Mouse (Mus musculus): ENCODE data around the gene Hhip. TPM values are rescaled to one million over a fixed set of nuclear protein-coding genes. Genes with fewer than 3 reads are reported as not detected.
"Not testable (repeated sequence)": the region's sequence is repeated elsewhere in the genome, so short reads cannot be mapped to it uniquely, and the experiment has no call there.

The Hhip gene
- total RNA-seq, 2 experiments from 2014 or later = 9.7 to 11.9 TPM

DNA sequence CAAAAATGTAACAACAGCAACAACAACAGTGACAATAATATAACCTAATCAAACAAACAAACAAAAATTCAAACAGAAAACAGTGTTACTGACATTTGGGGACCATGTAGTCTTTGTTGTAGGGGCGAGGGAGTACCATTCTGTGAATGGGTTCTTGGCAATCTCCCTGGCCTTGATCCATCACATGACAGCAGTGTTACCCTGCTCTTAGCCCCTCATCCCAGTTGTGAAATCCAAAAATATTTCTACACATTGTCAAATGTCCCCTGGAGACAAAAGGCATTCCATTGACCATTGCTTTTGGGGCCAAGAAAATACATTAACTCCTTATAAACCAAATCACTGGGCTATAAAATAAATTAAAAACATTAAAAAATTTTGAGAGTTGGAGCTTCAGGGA lies 64.3 kb downstream of the Hhip start:
- DNase-seq (ENCODE audit: low spot score in 2 of 2) = no peak

DNA sequence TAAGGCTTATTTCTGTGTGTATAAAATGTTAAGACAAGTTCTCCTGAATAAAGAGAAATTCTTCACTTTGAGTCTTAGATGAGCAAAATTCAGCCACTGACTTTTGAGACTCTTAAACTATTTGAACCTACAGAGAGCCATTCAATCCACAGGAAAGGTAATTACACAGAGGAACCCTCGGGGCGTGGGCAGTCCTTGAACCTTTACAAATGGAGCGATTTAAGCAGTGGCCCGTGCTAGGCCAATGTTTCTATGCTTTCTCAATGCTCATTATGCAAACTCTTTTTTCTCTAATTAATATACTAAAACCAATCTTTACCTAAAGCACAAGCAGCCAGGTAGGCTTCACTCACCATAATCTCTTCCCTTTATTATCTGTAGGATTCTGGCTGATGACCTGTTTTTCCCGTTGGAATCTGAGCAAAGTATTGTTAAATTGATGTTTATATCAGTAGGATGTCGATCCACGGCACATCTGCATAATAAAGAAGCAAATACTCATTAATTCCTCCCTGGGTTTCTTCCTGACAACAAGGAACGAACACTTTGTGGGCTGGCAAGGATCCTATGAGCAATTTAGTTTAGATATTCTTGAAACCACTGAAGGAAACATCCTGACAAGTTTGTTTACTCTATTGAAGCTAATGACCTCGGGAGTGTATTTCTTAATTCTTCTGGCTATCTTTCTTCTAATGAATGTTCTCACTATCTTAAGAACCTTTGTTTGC lies 65.5 kb downstream of the Hhip start:
- DNase-seq (ENCODE audit: low spot score in 2 of 2) = no peak

DNA sequence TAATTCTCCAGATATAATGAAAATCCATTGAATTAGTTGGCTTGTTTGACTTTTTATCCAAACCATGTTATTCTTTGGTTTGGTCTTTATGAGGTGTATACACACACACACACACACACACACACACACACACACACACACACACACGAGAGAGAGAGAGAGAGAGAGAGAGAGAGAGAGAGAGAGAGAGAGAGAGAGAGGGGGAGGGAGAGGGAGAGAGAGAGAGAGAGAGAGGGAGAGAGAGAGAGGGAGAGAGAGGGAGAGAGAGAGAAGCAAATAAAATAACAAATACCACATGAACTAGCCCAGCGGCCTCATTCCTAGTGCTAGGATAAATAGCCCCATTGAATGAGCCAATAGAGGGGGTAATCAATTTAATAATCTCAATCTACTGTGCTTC lies 66.4 kb downstream of the Hhip start:
- DNase-seq (ENCODE audit: low spot score in 2 of 2) = not testable (repeated sequence)

DNA sequence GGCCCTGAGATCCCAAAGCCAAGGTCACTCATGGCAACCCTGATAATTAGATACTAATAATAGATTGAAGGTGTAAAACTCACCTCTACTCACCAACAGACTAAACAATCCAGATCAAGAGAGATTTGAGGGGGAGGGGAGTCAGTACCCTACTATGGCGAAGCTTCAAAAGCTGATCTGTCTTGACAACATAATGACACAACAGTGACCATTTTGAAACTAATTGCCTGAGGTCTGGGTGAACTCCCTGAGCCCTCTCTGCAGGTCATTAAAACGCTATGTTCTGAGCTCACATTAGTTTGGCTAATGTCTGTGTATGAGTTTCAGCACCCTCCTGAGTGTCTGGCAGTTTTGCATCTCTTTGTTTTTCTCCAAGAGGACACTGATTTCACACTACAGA lies 72.9 kb downstream of the Hhip start:
- no peak for DNase-seq (ENCODE audit: low spot score in 2 of 2)

DNA sequence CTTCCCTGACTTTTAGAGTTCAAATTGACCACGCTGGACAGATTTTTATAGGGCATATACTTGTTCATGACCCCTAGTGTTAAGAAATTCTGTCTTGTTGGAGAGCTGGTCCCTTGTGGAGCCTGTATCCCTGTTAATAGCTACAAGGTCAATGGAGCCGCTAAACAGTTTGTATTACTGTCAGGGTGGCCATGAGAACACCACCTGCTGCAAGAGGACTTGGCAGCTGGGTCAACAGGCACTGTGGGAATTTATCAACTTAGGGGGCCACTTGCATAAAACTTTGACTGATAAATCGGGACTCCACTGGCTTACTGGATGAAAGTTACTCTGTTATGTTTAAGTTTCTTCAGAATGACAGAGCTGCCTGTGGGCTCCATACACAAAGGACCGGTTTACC lies 75.7 kb downstream of the Hhip start:
- DNase-seq (ENCODE audit: low spot score in 2 of 2) = no peak

DNA sequence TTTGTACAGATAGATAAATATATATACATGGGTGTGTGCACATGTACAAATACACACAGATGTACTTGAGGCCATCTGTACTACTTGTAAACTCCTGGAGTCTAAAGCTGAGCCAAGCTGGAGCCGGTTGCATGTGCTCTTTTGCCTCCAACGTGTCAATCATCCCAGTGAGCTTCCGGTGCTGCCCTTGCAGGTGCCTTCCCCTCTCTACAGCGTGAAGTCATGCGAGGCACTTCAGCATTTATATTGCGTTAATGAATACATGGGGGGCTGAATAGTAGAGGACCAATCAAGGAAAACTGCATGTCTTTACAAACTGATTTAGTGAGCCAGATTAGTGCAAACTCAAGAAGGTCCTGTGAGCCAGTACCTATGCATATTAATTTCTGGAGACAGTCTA lies 91.6 kb downstream of the Hhip start:
- DNase-seq (ENCODE audit: low spot score in 2 of 2) = no peak

DNA sequence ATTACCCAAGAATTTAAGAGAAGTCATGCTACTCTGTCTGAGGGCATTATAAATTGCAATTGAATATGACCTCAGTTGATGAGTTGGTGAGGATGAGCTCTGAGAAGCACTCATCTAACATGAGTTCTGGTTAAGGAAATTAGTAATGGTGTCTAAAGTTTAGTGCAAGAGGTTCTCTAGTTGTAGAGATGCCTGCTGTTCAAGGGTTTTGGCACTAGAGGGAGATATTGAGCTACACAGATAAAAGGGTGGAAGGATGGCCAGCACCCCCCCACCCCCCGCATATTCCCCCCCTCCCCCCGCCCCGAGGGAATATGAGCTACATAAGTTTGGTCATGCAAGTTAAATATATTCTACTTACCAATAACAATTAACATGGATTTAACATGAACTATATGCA lies 104.9 kb downstream of the Hhip start:
- no peak for DNase-seq (ENCODE audit: low spot score in 2 of 2)

DNA sequence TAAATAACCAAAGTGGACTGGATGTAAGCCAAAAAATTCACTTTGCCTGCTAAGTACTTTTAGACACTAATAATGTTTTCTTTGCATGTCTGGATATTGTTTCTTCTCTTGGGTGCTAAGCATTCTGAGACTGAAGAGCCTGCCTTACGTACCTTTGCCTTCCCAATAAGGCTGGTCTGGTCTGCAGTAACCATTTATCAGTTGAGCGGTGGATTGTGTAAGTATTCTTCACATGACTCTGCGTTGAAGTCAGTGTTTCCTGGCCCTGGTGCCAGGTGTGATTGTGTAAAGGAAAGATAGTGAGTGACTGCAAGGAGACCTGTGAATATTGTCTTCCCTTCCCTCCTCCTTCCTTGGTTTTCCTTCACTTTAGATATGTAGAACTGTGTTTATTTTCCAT lies 107.4 kb downstream of the Hhip start:
- no peak for DNase-seq (ENCODE audit: low spot score in 2 of 2)

DNA sequence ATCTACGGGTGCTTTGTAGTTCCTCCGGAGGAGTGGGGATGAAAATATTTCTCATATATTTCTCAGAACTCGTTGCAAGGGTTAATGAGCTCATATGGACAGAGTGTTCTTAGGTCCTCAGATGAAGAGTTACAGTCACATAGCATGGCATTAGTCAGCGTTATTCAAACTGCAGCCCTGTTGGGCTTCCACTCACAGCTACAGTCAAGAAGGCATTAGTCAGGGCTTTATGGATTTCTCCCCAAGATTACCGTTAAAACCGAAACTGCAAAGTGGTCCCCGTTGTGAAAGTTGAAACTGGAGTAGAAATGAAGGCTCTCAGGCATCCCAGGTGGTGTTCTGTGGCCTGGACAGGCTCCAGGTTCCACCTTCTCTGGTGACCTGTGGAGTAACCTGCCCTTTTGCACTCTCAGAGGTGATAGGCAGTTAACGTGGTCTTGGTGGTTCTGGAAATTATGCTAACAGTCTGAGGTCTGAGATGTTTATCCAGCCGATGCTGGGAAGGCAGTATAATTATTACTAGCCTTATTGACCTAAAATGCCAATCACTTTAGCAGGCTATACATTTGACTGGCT lies 112.2 kb downstream of the Hhip start:
- no peak for DNase-seq (ENCODE audit: low spot score in 2 of 2)

DNA sequence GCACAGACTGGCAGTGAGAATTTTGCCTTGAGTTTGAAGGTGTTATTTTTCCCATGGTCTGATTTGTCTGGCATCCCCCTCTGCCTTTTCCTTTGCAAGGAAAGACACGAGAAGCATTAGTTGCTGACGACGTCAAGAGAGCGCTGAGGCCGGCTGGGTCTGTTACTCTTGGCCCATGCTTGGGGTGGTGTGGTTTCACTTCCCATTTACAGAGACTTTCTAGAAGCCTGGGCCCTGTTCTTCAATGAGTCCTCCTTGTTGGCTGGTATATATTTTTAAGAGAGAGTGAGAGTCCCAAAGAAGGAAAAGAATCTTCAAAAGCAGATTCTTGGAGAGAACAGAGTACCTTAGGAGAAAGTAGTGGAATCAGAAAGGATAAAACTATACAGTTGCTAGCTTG lies 116.7 kb downstream of the Hhip start:
- no peak for DNase-seq (ENCODE audit: low spot score in 2 of 2)

DNA sequence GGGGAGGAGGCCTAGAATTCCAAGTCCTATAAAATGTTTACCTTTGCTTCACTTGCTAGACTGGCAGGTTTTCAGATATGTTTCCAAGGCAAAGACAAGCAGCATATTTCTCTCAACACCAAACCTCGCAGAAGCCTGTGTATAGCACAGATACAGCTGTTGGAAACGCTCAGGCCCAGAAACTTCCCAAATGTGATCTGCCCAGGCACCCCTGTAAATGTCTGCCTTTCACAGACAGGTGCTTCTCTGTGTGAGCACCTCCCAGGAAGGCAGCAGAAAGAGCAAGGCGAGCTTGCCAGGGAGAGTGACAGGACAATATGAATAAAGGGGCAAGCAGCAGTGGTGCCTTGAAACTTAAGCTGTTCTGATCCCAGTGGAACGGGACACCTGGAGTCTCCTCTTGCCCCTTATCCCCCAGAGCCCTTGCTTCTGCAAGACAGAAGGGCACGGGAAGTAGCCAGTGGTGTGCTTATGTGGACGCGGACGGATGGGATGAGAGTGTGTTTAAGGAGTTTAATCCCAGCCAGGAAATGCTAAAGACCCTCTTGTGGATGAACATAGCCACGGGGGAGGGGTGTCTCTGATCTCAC lies 120.9 kb downstream of the Hhip start:
- no peak for DNase-seq (ENCODE audit: low spot score in 2 of 2)

DNA sequence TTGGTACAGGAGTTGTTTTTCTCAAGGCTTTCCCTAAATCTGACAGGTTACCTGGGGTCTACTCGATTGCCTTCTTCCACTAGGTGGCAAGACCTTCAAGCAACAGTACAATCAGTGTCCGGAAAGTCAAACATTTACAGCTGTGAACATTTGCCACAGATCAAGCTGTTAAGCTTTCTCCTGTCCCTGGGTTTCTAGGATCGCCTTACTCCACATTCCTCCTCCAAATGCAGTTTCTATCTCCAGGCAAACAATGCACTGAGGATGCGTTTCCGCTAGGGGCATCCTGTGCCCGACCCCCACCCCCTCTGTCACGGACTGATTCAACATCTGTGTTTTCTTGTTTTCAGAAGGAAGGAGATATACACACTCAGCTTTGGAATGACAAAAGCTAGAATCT lies 122.0 kb downstream of the Hhip start:
- no peak for DNase-seq (ENCODE audit: low spot score in 2 of 2)

DNA sequence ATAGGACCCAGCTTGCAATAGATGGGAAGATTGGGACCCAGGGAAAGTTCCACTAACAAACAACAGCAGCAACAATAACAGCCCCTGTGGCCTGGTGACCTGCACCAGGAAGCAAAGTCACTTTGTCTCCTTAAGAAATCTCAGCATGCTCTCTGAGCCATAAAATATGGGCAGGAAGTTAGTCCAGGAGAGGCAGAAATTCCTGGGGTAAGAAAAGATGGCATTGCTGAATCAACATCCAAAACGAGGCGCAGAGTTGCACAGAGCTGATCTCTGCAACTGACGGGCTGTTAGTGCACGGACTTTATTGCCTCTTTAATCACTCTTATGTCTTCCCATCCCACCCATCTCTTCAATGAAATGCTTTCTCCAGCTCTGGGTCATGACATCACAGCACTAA lies 128.6 kb downstream of the Hhip start:
- DNase-seq (ENCODE audit: low spot score in 2 of 2) = no peak

DNA sequence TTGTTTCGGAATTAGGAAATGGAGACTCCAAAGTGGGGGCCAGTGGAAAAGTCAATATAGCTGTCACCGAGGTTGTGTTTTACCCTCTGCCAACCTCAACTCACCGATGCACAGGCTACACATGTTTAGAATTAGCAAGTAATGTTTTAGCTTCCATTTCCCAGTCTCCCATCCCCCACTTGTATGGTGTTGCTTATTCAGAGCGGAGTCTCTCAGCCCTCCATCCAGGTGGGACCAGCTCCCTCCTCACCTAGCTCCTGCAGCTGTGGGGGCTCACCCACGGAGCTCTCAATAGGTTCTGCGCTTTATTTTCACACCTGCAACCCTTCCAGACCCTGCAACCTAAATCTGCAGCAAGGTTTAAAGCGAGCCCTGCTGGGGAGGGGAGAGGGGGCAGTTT lies 140.6 kb downstream of the Hhip start:
- no peak for DNase-seq (ENCODE audit: low spot score in 2 of 2)

Data from adrenal gland, postnatal 4 days (tissue).